Mouse (Mus musculus): ENCODE data around the gene Olfr31. TPM values are rescaled to one million over a fixed set of nuclear protein-coding genes. Genes with fewer than 3 reads are reported as not detected.

Gene Olfr31
- total RNA-seq, 2 experiments from 2014 or later, result not detected

GRCm38 (mm10) chr14:14353740-14354510 lies 31.3 kb downstream of the Olfr31 start:
- ATAC-seq (replicated peaks; ENCODE audit: low FRiP score, poor library complexity, severe bottlenecking), result no peak

GRCm38 (mm10) chr14:14354511-14355359 lies 32.1 kb downstream of the Olfr31 start:
- ATAC-seq (replicated peaks; ENCODE audit: low FRiP score, poor library complexity, severe bottlenecking), result no peak

GRCm38 (mm10) chr14:14355360-14355646 lies 32.7 kb downstream of the Olfr31 start:
- no peak for ATAC-seq (replicated peaks; ENCODE audit: low FRiP score, poor library complexity, severe bottlenecking)

Other genes with a start within 250 kb of the Olfr31 start
- gene Psmd6, start 201.8 kb upstream of the Olfr31 start, total RNA-seq (2015; ENCODE audit: low replicate concordance), result 71.4 and 86.8 TPM in 2 replicates
- gene Psmd6, start 201.8 kb upstream of the Olfr31 start, total RNA-seq (2017; ENCODE audit: low replicate concordance), result 79.1 and 132 TPM in 2 replicates
- not detected in 2 replicates for gene Olfr720, start 136.0 kb upstream of the Olfr31 start, total RNA-seq (2015; ENCODE audit: low replicate concordance)
- gene Olfr720, start 136.0 kb upstream of the Olfr31 start, total RNA-seq (2017; ENCODE audit: low replicate concordance), result 0.13 TPM in 1 of 2 replicates, not detected in the other
- gene Il3ra, start 23.4 kb downstream of the Olfr31 start, total RNA-seq (2015; ENCODE audit: low replicate concordance), result 2.5 and 4.3 TPM in 2 replicates
- 4.8 and 5.8 TPM in 2 replicates for gene Il3ra, start 23.4 kb downstream of the Olfr31 start, total RNA-seq (2017; ENCODE audit: low replicate concordance)
- gene Olfr721-ps1, start 78.5 kb downstream of the Olfr31 start, total RNA-seq (2015; ENCODE audit: low replicate concordance), result not detected in 2 replicates
- gene Olfr721-ps1, start 78.5 kb downstream of the Olfr31 start, total RNA-seq (2017; ENCODE audit: low replicate concordance), result not detected in 2 replicates